Mouse (Mus musculus) lung, adult 2 months (tissue): Measurements from ENCODE around the gene Pkmyt1.

ENCODE experiments used
- CTCF ChIP-seq: fragments of 200-500 bp; IDR thresholded peaks from 2 replicates; pipeline ENCODE4 v1.5.1; 2011; ENCODE audit warnings: mild to moderate bottlenecking, low read length, control low read depth; ENCODE audit not compliant: insufficient read depth
- POLR2A ChIP-seq: fragments of 200-500 bp; IDR thresholded peaks from 2 replicates; pipeline ENCODE4 v1.6.1; 2011; ENCODE audit warnings: low read depth, mild to moderate bottlenecking, control low read depth, low read length, borderline replicate concordance; ENCODE audit errors: extremely low read depth

GRCm38 (mm10) chr17:23745301-23746251 lies 19.4 kb downstream of the Pkmyt1 start, which contains the start of gene Kremen2:
- TF ChIP-seq CTCF (no peak), POLR2A (no peak)
